Mouse (Mus musculus) brain, embryonic 14.5 days (tissue): ENCODE results near the gene Mob3b.

ENCODE experiments used
- CTCF ChIP-seq: fragments of 200-500 bp; IDR thresholded peaks from 2 replicates; pipeline ENCODE4 v1.5.1; 2012; ENCODE audit warnings: inconsistent platforms, mild to moderate bottlenecking, moderate library complexity, borderline replicate concordance; ENCODE audit not compliant: insufficient read depth, insufficient read length; ENCODE audit errors: extremely low read depth
- POLR2A ChIP-seq: fragments of 200-500 bp; IDR thresholded peaks from 2 replicates; pipeline ENCODE4 v1.6.1; 2012; ENCODE audit warnings: mild to moderate bottlenecking, inconsistent platforms, borderline replicate concordance; ENCODE audit not compliant: poor library complexity, insufficient read depth, insufficient read length, severe bottlenecking; ENCODE audit errors: extremely low read depth

DNA sequence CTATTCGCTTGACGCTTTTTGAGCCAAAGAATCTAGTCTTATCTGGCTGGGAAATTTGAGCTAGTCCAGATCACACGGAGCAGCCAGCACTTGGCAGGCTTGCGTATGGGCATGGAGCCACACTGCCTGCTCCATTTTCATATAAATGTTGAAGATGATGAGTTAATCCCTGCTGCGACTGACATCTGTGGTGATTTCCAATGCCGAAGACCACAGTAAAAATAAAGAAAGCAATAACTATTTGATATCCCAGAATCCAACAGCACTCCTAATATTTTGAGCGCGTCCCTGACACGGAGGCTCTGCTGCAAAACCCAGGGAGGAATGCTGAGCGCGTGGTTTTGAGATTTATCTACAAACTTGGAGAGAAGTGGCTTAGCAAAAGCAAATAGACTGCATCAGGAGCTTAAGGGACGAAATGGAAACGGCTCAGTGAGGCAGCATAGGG is 180.9 kb downstream of the Mob3b start:
- TF ChIP-seq CTCF = no peak
- no peak for TF ChIP-seq POLR2A
